Mouse (Mus musculus): Measurements from ENCODE around the gene Gm11034. TPM values are rescaled to one million over a fixed set of nuclear protein-coding genes. Genes with fewer than 3 reads are reported as not detected.

Gene Gm11034
- polyA plus RNA-seq, 1 experiment: not detected

GRCm38 (mm10) chr8:72218781-72219540, 5.5 kb upstream of the Gm11034 start:
- Histone ChIP-seq H3K79me3 (ENCODE audit: low read depth) (peaks cover 20% of the 10 kb centered on the region), H3ac (ENCODE audit: control insufficient read depth, insufficient read length, low read depth) (no peak overlapping the region), H3K36me3 (ENCODE audit: control insufficient read depth, insufficient read depth) (peaks cover 20% of the 10 kb centered on the region), H3K4me3 (ENCODE audit: insufficient read depth, poor library complexity, severe bottlenecking) (no peak overlapping the region), H3K79me2 (ENCODE audit: control insufficient read depth, insufficient read depth) (peaks cover 27% of the 10 kb centered on the region), H3K27me3 (ENCODE audit: control insufficient read depth, insufficient read depth, insufficient read length) (peaks cover 10% of the 10 kb centered on the region)
- no peak for TF ChIP-seq CTCF (IDR thresholded peaks at IDR 0.05; ENCODE audit: control insufficient read depth, insufficient read depth, insufficient read length)
- TF ChIP-seq MYOG (IDR thresholded peaks at IDR 0.05; ENCODE audit: control insufficient read depth, extremely low read depth, insufficient read length): no peak
- TF ChIP-seq MYOD1 (IDR thresholded peaks at IDR 0.05; ENCODE audit: control insufficient read depth, insufficient read length, low read depth): no peak
- TF ChIP-seq FOSL1 (IDR thresholded peaks at IDR 0.05; ENCODE audit: insufficient read depth, low read length, poor library complexity, severe bottlenecking): no peak
- TF ChIP-seq CEBPB (IDR thresholded peaks at IDR 0.05; ENCODE audit: low read depth): no peak
- TF ChIP-seq MAX (IDR thresholded peaks at IDR 0.05): no peak

- Histone ChIP-seq H3K27me3 (ENCODE audit: control insufficient read depth, insufficient read depth, insufficient read length) (peaks cover 16% of the 10 kb centered on the region), H3K36me3 (ENCODE audit: control insufficient read depth, insufficient read depth) (no peaks in the 10 kb centered on the region), H3K4me3 (ENCODE audit: insufficient read depth, poor library complexity, severe bottlenecking) (no peak overlapping the region), H3K79me2 (ENCODE audit: control insufficient read depth, insufficient read depth) (peaks cover 13% of the 10 kb centered on the region), H3ac (ENCODE audit: control insufficient read depth, insufficient read length, low read depth) (no peak overlapping the region), H3K79me3 (ENCODE audit: low read depth) (peaks cover 12% of the 10 kb centered on the region)
- TF ChIP-seq USF1 (IDR thresholded peaks at IDR 0.05; ENCODE audit: low read depth): no peak
- no peak for TF ChIP-seq MYOD1 (IDR thresholded peaks at IDR 0.05; ENCODE audit: control insufficient read depth, insufficient read length, low read depth)
- TF ChIP-seq CTCF (IDR thresholded peaks at IDR 0.05; ENCODE audit: control insufficient read depth, insufficient read depth, insufficient read length): no peak
- no peak for TF ChIP-seq MYOG (IDR thresholded peaks at IDR 0.05; ENCODE audit: control insufficient read depth, extremely low read depth, insufficient read length)
- no peak for TF ChIP-seq FOSL1 (IDR thresholded peaks at IDR 0.05; ENCODE audit: insufficient read depth, low read length, poor library complexity, severe bottlenecking)
- TF ChIP-seq CEBPB (IDR thresholded peaks at IDR 0.05; ENCODE audit: low read depth): no peak
These were observed 2.4 kb upstream of the Gm11034 start for GRCm38 (mm10) chr8:72215871-72216270.

GRCm38 (mm10) chr8:72215060-72215459, 1.6 kb upstream of the Gm11034 start:
- Histone ChIP-seq H3ac (ENCODE audit: control insufficient read depth, insufficient read length, low read depth) (no peak overlapping the region), H3K36me3 (ENCODE audit: control insufficient read depth, insufficient read depth) (no peaks in the 10 kb centered on the region), H3K4me3 (ENCODE audit: insufficient read depth, poor library complexity, severe bottlenecking) (no peak overlapping the region), H3K79me2 (ENCODE audit: control insufficient read depth, insufficient read depth) (peaks cover 5% of the 10 kb centered on the region), H3K79me3 (ENCODE audit: low read depth) (peaks cover 4% of the 10 kb centered on the region), H3K27me3 (ENCODE audit: control insufficient read depth, insufficient read depth, insufficient read length) (peaks cover 16% of the 10 kb centered on the region)
- TF ChIP-seq CTCF (IDR thresholded peaks at IDR 0.05; ENCODE audit: control insufficient read depth, insufficient read depth, insufficient read length) (no peak), MYOG (IDR thresholded peaks at IDR 0.05; ENCODE audit: control insufficient read depth, extremely low read depth, insufficient read length) (no peak), CEBPB (IDR thresholded peaks at IDR 0.05; ENCODE audit: low read depth) (no peak), MAX (IDR thresholded peaks at IDR 0.05) (no peak), USF1 (IDR thresholded peaks at IDR 0.05; ENCODE audit: low read depth) (no peak), MYOD1 (IDR thresholded peaks at IDR 0.05; ENCODE audit: control insufficient read depth, insufficient read length, low read depth) (no peak), FOSL1 (IDR thresholded peaks at IDR 0.05; ENCODE audit: insufficient read depth, low read length, poor library complexity, severe bottlenecking) (no peak)

- TF ChIP-seq MYOG (IDR thresholded peaks at IDR 0.05; ENCODE audit: control insufficient read depth, extremely low read depth, insufficient read length) (no peak), MYOD1 (IDR thresholded peaks at IDR 0.05; ENCODE audit: control insufficient read depth, insufficient read length, low read depth) (no peak), MAX (IDR thresholded peaks at IDR 0.05) (no peak), CEBPB (IDR thresholded peaks at IDR 0.05; ENCODE audit: low read depth) (no peak), CTCF (IDR thresholded peaks at IDR 0.05; ENCODE audit: control insufficient read depth, insufficient read depth, insufficient read length) (no peak), FOSL1 (IDR thresholded peaks at IDR 0.05; ENCODE audit: insufficient read depth, low read length, poor library complexity, severe bottlenecking) (no peak), USF1 (IDR thresholded peaks at IDR 0.05; ENCODE audit: low read depth) (no peak)
- H3K79me3 ChIP-seq (ENCODE audit: low read depth): no peaks in the 10 kb centered on the region
- H3K36me3 ChIP-seq (ENCODE audit: control insufficient read depth, insufficient read depth): no peaks in the 10 kb centered on the region
- peaks cover 16% of the 10 kb centered on the region for H3K27me3 ChIP-seq (ENCODE audit: control insufficient read depth, insufficient read depth, insufficient read length)
- no peak within 1 kb of the TSS for H3K4me3 ChIP-seq (ENCODE audit: insufficient read depth, poor library complexity, severe bottlenecking)
- H3K79me2 ChIP-seq (ENCODE audit: control insufficient read depth, insufficient read depth): no peaks in the 10 kb centered on the region
- no peak within 1 kb of the TSS for H3ac ChIP-seq (ENCODE audit: control insufficient read depth, insufficient read length, low read depth)
These were observed 685 bp downstream of the Gm11034 start, which contains the start of gene Cib3 for GRCm38 (mm10) chr8:72212751-72213150. Gene Cib3, minus strand, starts transcription at chr8:72212837.

GRCm38 (mm10) chr8:72211846-72212245, 1.6 kb downstream of the Gm11034 start:
- Histone ChIP-seq H3K36me3 (ENCODE audit: control insufficient read depth, insufficient read depth) (no peaks in the 10 kb centered on the region), H3K79me2 (ENCODE audit: control insufficient read depth, insufficient read depth) (no peaks in the 10 kb centered on the region), H3ac (ENCODE audit: control insufficient read depth, insufficient read length, low read depth) (no peak overlapping the region), H3K4me3 (ENCODE audit: insufficient read depth, poor library complexity, severe bottlenecking) (no peak overlapping the region), H3K79me3 (ENCODE audit: low read depth) (no peaks in the 10 kb centered on the region), H3K27me3 (ENCODE audit: control insufficient read depth, insufficient read depth, insufficient read length) (peaks cover 16% of the 10 kb centered on the region)
- TF ChIP-seq CEBPB (IDR thresholded peaks at IDR 0.05; ENCODE audit: low read depth): no peak
- TF ChIP-seq CTCF (IDR thresholded peaks at IDR 0.05; ENCODE audit: control insufficient read depth, insufficient read depth, insufficient read length): no peak
- TF ChIP-seq MYOG (IDR thresholded peaks at IDR 0.05; ENCODE audit: control insufficient read depth, extremely low read depth, insufficient read length): no peak
- TF ChIP-seq FOSL1 (IDR thresholded peaks at IDR 0.05; ENCODE audit: insufficient read depth, low read length, poor library complexity, severe bottlenecking): no peak
- TF ChIP-seq MYOD1 (IDR thresholded peaks at IDR 0.05; ENCODE audit: control insufficient read depth, insufficient read length, low read depth): no peak
- TF ChIP-seq USF1 (IDR thresholded peaks at IDR 0.05; ENCODE audit: low read depth): no peak
- no peak for TF ChIP-seq MAX (IDR thresholded peaks at IDR 0.05)

Data from C2C12 (cell line).